Mouse (Mus musculus) ES-E14 (cell line): ENCODE measurements around the gene Ntf3. TPM values are rescaled to one million over a fixed set of nuclear protein-coding genes. Genes with fewer than 3 reads are reported as not detected.

Experiments
- DNase-seq: peaks from one replicate; pipeline ENCODE4 v3.0.0-alpha.2; 2013; ENCODE audit warnings: low read depth, low spot score
- H3K27ac ChIP-seq: 2 replicates; pipeline ENCODE4 v1.5.1; 2012; ENCODE audit warnings: low read depth, mild to moderate bottlenecking, low read length, moderate library complexity, mixed read lengths; ENCODE audit not compliant: poor library complexity, insufficient read depth, severe bottlenecking
- H3K36me3 ChIP-seq: 2 replicates; pipeline ENCODE4 v1.6.1; 2012; ENCODE audit warnings: mild to moderate bottlenecking, low read length, moderate library complexity, mixed read lengths; ENCODE audit not compliant: control insufficient read depth, poor library complexity, insufficient read depth, severe bottlenecking
- H3K4me1 ChIP-seq, 2 experiments: fragments of 150-350 bp in 1 of 2; sonication (generic) in 1 of 2; 2 replicates each; pipeline ENCODE4 v1.6.1; 2012; ENCODE audit warnings: low read length in 2 of 2, mild to moderate bottlenecking in 1 of 2, mixed read lengths in 1 of 2; ENCODE audit not compliant: control insufficient read depth in 2 of 2, insufficient read depth in 2 of 2, poor library complexity in 1 of 2
- H3K4me3 ChIP-seq, 2 experiments: fragments of 150-350 bp in 1 of 2; sonication (generic) in 1 of 2; 2 replicates each; pipeline ENCODE4 v1.5.1; 2012; ENCODE audit warnings: low read length in 2 of 2, low read depth in 1 of 2, mild to moderate bottlenecking in 1 of 2, mixed read lengths in 1 of 2; ENCODE audit not compliant: insufficient read depth in 1 of 2, poor library complexity in 1 of 2, severe bottlenecking in 1 of 2
- H3K9ac ChIP-seq: 2 replicates; pipeline ENCODE4 v1.6.1; 2012; ENCODE audit warnings: low read depth, mild to moderate bottlenecking, low read length, mixed read lengths; ENCODE audit not compliant: poor library complexity, insufficient read depth, severe bottlenecking
- H3K9me3 ChIP-seq: fragments of 150-350 bp; sonication (generic); 2 replicates; pipeline ENCODE4 v1.6.1; 2012; ENCODE audit warnings: low read depth, mild to moderate bottlenecking, low read length; ENCODE audit not compliant: control insufficient read depth, insufficient read depth
- CHD2 ChIP-seq: IDR thresholded peaks from 2 replicates; pipeline ENCODE4 v1.6.1; 2014; ENCODE audit warnings: mild to moderate bottlenecking, low read depth, low read length, inconsistent platforms
- HCFC1 ChIP-seq: IDR thresholded peaks from 2 replicates; pipeline ENCODE4 v1.6.1; 2012; ENCODE audit warnings: low read length, inconsistent platforms, borderline replicate concordance; ENCODE audit not compliant: insufficient read depth
- MAFK ChIP-seq: IDR thresholded peaks from 2 replicates; pipeline ENCODE4 v1.6.1; 2014; ENCODE audit warnings: mild to moderate bottlenecking, low read depth, low read length, inconsistent platforms; ENCODE audit not compliant: insufficient read depth
- ZC3H11A ChIP-seq: IDR thresholded peaks from 2 replicates; pipeline ENCODE4 v1.6.1; 2012; ENCODE audit warnings: low read depth, mild to moderate bottlenecking, inconsistent platforms, low read length, borderline replicate concordance
- ZNF384 ChIP-seq: IDR thresholded peaks from 2 replicates; pipeline ENCODE4 v1.6.1; 2012; ENCODE audit warnings: low read depth, low read length, inconsistent platforms
- in situ Hi-C, 2 experiments: fragments of 600-800 bp; cut with MboI; formaldehyde crosslinking; loops; one replicate each; pipeline ENCODE4 v1.15.1; 2025; ENCODE audit warnings: low sequenced_read_pairs in 2 of 2, inconsistent platforms in 1 of 2; ENCODE audit not compliant: unreplicated experiment in 2 of 2
- total RNA-seq: library from RNA; depleted of rRNA; stranded (reverse); fragments of 300-350 nt; gene quantifications from 2 replicates; pipeline ENCODE4 v1.2.3, GENCODE M21; 2012

Gene Ntf3
- total RNA-seq, 1 experiment: 0.54 TPM

- Histone ChIP-seq H3K4me3 (no peak overlapping the region), H3K9ac (no peak overlapping the region), H3K27ac (no peak overlapping the region), H3K9me3 (no peaks in the 10 kb centered on the region), H3K36me3 (no peaks in the 10 kb centered on the region), H3K4me1 (no peaks in the 10 kb centered on the region)
- in situ Hi-C loops: no loop called here
- DNase-seq: no peak
- TF ChIP-seq CHD2 (no peak), HCFC1 (no peak), ZC3H11A (no peak), ZNF384 (no peak), MAFK (no peak)
Measured at GRCm38 (mm10) chr6:126199916-126200315, 33.2 kb upstream of the Ntf3 start.

- Histone ChIP-seq H3K9ac (no peak overlapping the region), H3K4me1 (no peaks in the 10 kb centered on the region), H3K9me3 (no peaks in the 10 kb centered on the region), H3K4me3 (no peak overlapping the region), H3K27ac (no peak overlapping the region), H3K36me3 (no peaks in the 10 kb centered on the region)
- TF ChIP-seq ZC3H11A (no peak), MAFK (no peak), ZNF384 (no peak), CHD2 (no peak), HCFC1 (no peak)
- DNase-seq: no peak
- in situ Hi-C loops: no loop called here
Measured at GRCm38 (mm10) chr6:126194760-126195159, 28.1 kb upstream of the Ntf3 start.

DNA sequence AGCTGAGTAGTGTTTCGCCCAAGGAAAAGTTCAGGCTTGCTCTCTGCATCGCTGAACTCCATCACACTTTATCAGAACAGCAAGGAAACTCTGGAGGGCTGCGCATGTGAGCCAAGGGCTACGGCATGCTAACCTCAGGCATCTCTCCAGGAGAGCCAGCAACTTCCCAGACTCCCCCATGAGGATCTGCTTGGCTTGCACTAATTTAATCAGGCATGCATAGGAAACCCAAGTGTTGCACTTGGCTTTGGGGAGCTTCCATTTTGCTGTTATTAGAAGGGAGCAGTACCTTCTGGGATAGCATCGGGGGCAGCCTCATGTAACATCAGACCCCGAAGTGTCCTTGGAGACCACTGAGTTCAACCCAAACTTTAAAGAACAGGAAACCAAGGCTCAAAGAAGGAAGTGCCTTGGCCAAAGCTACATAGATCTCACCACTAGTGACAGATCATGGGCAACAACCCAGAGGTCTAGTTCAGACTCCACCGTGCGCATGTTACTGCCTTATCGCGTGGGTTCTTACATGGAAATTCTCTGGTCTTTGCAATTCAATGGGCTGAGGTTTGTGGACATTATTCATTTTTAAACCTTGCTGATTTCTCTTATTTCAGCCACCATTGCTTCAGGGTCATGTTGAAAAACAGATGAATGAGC, 23.6 kb upstream of the Ntf3 start:
- no peak for TF ChIP-seq ZC3H11A
- no peak for TF ChIP-seq ZNF384
- TF ChIP-seq CHD2: no peak
- TF ChIP-seq MAFK: no peak
- TF ChIP-seq HCFC1: no peak
- DNase-seq: no peak
- H3K9ac ChIP-seq: no peak overlapping the region
- no peaks in the 10 kb centered on the region for H3K9me3 ChIP-seq
- H3K4me3 ChIP-seq: no peak overlapping the region
- in situ Hi-C loops: no loop called here
- no peak overlapping the region for H3K27ac ChIP-seq
- no peaks in the 10 kb centered on the region for H3K4me1 ChIP-seq
- H3K36me3 ChIP-seq: no peaks in the 10 kb centered on the region

- H3K9me3 ChIP-seq: no peaks in the 10 kb centered on the region
- no peaks in the 10 kb centered on the region for H3K36me3 ChIP-seq
- in situ Hi-C loops: no loop called here
- TF ChIP-seq CHD2 (no peak), ZNF384 (no peak), ZC3H11A (no peak), MAFK (no peak), HCFC1 (no peak)
- H3K9ac ChIP-seq: no peak overlapping the region
- DNase-seq: no peak
- H3K27ac ChIP-seq: no peak overlapping the region
- no peak overlapping the region for H3K4me3 ChIP-seq
- H3K4me1 ChIP-seq: no peaks in the 10 kb centered on the region
Measured at GRCm38 (mm10) chr6:126187400-126187799, 20.7 kb upstream of the Ntf3 start.

DNA sequence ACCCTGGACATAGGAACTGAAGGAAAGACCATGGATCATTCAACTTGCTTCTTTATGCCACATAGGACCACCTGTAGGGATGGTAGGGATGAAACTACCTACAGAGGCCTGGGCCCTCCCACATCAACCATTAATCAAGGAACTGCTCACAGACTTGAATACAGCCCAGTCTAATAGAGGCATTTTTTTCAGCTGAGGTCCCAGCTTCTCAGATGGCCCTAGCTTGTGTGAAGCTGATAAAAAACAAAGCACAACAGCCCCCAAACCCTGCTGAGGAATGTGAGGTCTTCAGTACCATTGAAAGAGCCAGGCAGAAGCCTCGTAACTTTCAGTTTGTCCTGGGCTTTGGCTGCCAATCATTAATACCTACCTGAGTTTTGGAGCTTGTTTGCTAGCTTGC, 19.4 kb upstream of the Ntf3 start:
- TF ChIP-seq HCFC1: no peak
- no peak for TF ChIP-seq ZC3H11A
- no peak for TF ChIP-seq MAFK
- TF ChIP-seq ZNF384: no peak
- no peak for TF ChIP-seq CHD2
- no peaks in the 10 kb centered on the region for H3K9me3 ChIP-seq
- no peaks in the 10 kb centered on the region for H3K36me3 ChIP-seq
- no peak overlapping the region for H3K9ac ChIP-seq
- DNase-seq: no peak
- in situ Hi-C loops: no loop called here
- no peaks in the 10 kb centered on the region for H3K4me1 ChIP-seq
- no peak overlapping the region for H3K27ac ChIP-seq
- H3K4me3 ChIP-seq: no peak overlapping the region
